Mouse (Mus musculus): ENCODE results near the gene Trak1. TPM values are rescaled to one million over a fixed set of nuclear protein-coding genes. Genes with fewer than 3 reads are reported as not detected.

The Trak1 gene
- total and polyA plus RNA-seq, 2 experiments: 50.3 to 61.2 TPM

GRCm38 (mm10) chr9:121333559-121333958, 36.3 kb downstream of the Trak1 start:
- Histone ChIP-seq H3K4me1 (ENCODE audit: control insufficient read depth, insufficient read depth, low read length) (no peaks in the 10 kb centered on the region; the same call in none of the 2 replicates), H3K4me3 (ENCODE audit: insufficient read depth, low read depth, low read length) (no peak overlapping the region), H3K9ac (ENCODE audit: low read depth, low read length) (no peak overlapping the region), H3K27ac (replicated peaks; ENCODE audit: insufficient read depth, low read depth, low read length) (no peak overlapping the region), H3K27me3 (ENCODE audit: control insufficient read depth, insufficient read depth, low read length) (no peaks in the 10 kb centered on the region), H3K79me2 (ENCODE audit: control insufficient read depth, insufficient read depth, low read length) (peaks cover 57% of the 10 kb centered on the region), H3K36me3 (ENCODE audit: control insufficient read depth, insufficient read depth, low read length) (no peaks in the 10 kb centered on the region)
- no peak for DNase-seq (ENCODE audit: extremely low read depth, low read depth, low spot score)
- TF ChIP-seq POLR2A (IDR thresholded peaks at IDR 0.05; ENCODE audit: extremely low read depth, insufficient read depth, low read length): no peak
- no peak for TF ChIP-seq CTCF (IDR thresholded peaks at IDR 0.05; ENCODE audit: low read depth, low read length)
- 92% methylated on average over 5 of the region's 5 CpGs for WGBS

- H3K27ac ChIP-seq (replicated peaks; ENCODE audit: insufficient read depth, low read depth, low read length): no peak overlapping the region
- no peaks in the 10 kb centered on the region for H3K27me3 ChIP-seq (ENCODE audit: control insufficient read depth, insufficient read depth, low read length)
- H3K4me3 ChIP-seq (ENCODE audit: insufficient read depth, low read depth, low read length): no peak overlapping the region
- H3K4me1 ChIP-seq (ENCODE audit: control insufficient read depth, insufficient read depth, low read length): no peaks in the 10 kb centered on the region; the same call in none of the 2 replicates
- no peak overlapping the region for H3K9ac ChIP-seq (ENCODE audit: low read depth, low read length)
- WGBS: 72% methylated on average over 8 of the region's 8 CpGs
- no peaks in the 10 kb centered on the region for H3K36me3 ChIP-seq (ENCODE audit: control insufficient read depth, insufficient read depth, low read length)
- no peak for DNase-seq (ENCODE audit: extremely low read depth, low read depth, low spot score)
- TF ChIP-seq POLR2A (IDR thresholded peaks at IDR 0.05; ENCODE audit: extremely low read depth, insufficient read depth, low read length): no peak
- no peak for TF ChIP-seq CTCF (IDR thresholded peaks at IDR 0.05; ENCODE audit: low read depth, low read length)
- peaks cover 49% of the 10 kb centered on the region for H3K79me2 ChIP-seq (ENCODE audit: control insufficient read depth, insufficient read depth, low read length)
Measured at GRCm38 (mm10) chr9:121334311-121334851, 37.1 kb downstream of the Trak1 start.

GRCm38 (mm10) chr9:121335568-121335967, 38.3 kb downstream of the Trak1 start:
- WGBS: 64% methylated on average over 7 of the region's 7 CpGs
- no peak overlapping the region for H3K9ac ChIP-seq (ENCODE audit: low read depth, low read length)
- DNase-seq (ENCODE audit: extremely low read depth, low read depth, low spot score): no peak
- TF ChIP-seq POLR2A (IDR thresholded peaks at IDR 0.05; ENCODE audit: extremely low read depth, insufficient read depth, low read length): no peak
- TF ChIP-seq CTCF (IDR thresholded peaks at IDR 0.05; ENCODE audit: low read depth, low read length): no peak
- H3K4me1 ChIP-seq (ENCODE audit: control insufficient read depth, insufficient read depth, low read length): no peaks in the 10 kb centered on the region; the same call in none of the 2 replicates
- H3K27ac ChIP-seq (replicated peaks; ENCODE audit: insufficient read depth, low read depth, low read length): no peak overlapping the region
- H3K4me3 ChIP-seq (ENCODE audit: insufficient read depth, low read depth, low read length): no peak overlapping the region
- H3K36me3 ChIP-seq (ENCODE audit: control insufficient read depth, insufficient read depth, low read length): no peaks in the 10 kb centered on the region
- H3K79me2 ChIP-seq (ENCODE audit: control insufficient read depth, insufficient read depth, low read length): peaks cover 51% of the 10 kb centered on the region
- H3K27me3 ChIP-seq (ENCODE audit: control insufficient read depth, insufficient read depth, low read length): no peaks in the 10 kb centered on the region

- H3K27ac ChIP-seq (replicated peaks; ENCODE audit: insufficient read depth, low read depth, low read length): no peak overlapping the region
- no peaks in the 10 kb centered on the region for H3K36me3 ChIP-seq (ENCODE audit: control insufficient read depth, insufficient read depth, low read length)
- TF ChIP-seq CTCF (IDR thresholded peaks at IDR 0.05; ENCODE audit: low read depth, low read length) (no peak), POLR2A (IDR thresholded peaks at IDR 0.05; ENCODE audit: extremely low read depth, insufficient read depth, low read length) (no peak)
- H3K79me2 ChIP-seq (ENCODE audit: control insufficient read depth, insufficient read depth, low read length): peaks cover 51% of the 10 kb centered on the region
- no peaks in the 10 kb centered on the region; the same call in none of the 2 replicates for H3K4me1 ChIP-seq (ENCODE audit: control insufficient read depth, insufficient read depth, low read length)
- H3K9ac ChIP-seq (ENCODE audit: low read depth, low read length): no peak overlapping the region
- H3K4me3 ChIP-seq (ENCODE audit: insufficient read depth, low read depth, low read length): no peak overlapping the region
- 96% methylated on average over 15 of the region's 15 CpGs for WGBS
- DNase-seq (ENCODE audit: extremely low read depth, low read depth, low spot score): no peak
- H3K27me3 ChIP-seq (ENCODE audit: control insufficient read depth, insufficient read depth, low read length): no peaks in the 10 kb centered on the region
Measured at GRCm38 (mm10) chr9:121336324-121336946, 39.1 kb downstream of the Trak1 start.

GRCm38 (mm10) chr9:121337216-121337937, 40.1 kb downstream of the Trak1 start:
- Histone ChIP-seq H3K27ac (replicated peaks; ENCODE audit: insufficient read depth, low read depth, low read length) (no peak overlapping the region), H3K36me3 (ENCODE audit: control insufficient read depth, insufficient read depth, low read length) (no peaks in the 10 kb centered on the region), H3K9ac (ENCODE audit: low read depth, low read length) (no peak overlapping the region), H3K79me2 (ENCODE audit: control insufficient read depth, insufficient read depth, low read length) (peaks cover 45% of the 10 kb centered on the region), H3K4me3 (ENCODE audit: insufficient read depth, low read depth, low read length) (no peak overlapping the region), H3K4me1 (ENCODE audit: control insufficient read depth, insufficient read depth, low read length) (no peaks in the 10 kb centered on the region; the same call in none of the 2 replicates), H3K27me3 (ENCODE audit: control insufficient read depth, insufficient read depth, low read length) (no peaks in the 10 kb centered on the region)
- DNase-seq (ENCODE audit: extremely low read depth, low read depth, low spot score): no peak
- TF ChIP-seq CTCF (IDR thresholded peaks at IDR 0.05; ENCODE audit: low read depth, low read length) (no peak), POLR2A (IDR thresholded peaks at IDR 0.05; ENCODE audit: extremely low read depth, insufficient read depth, low read length) (no peak)
- WGBS: 59% methylated on average over 9 of the region's 9 CpGs
